In the genomic region with DNA sequence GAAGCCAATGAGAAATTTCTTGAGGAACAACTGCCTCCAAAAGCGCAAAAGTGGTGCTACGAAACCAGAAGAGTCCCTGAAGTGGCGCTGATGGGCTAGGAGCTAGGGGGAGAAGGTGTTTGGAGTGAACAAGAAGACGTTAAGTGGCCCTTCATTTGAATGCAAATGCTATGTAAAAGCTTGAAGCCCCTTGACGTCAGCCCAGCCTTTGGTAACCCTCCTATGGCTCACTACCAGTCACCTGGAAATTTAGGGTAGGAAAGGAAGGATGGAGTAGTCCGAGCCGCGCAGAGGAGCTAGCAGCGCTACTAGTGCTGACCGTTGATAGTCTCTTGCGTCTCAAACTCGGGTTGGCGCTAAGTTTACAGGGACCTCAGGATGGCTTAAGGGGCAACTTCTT, we compare ENCODE assay signal across 11 mouse cellular contexts. TPM values are rescaled to one million over a fixed set of nuclear protein-coding genes. Genes with fewer than 3 reads are reported as not detected.
DNase-seq lines count a peak whose midpoint lies in the region; ATAC-seq lines count a peak whose summit lies in the region.
"Had no signal": no experiment of that assay in that cellular context is flagged by ENCODE, and none has a peak within 500 bp of the region (broad histone marks: within the 10 kb centered on the region; RNA-seq: fewer than 3 reads in every experiment).

A gene (plus strand): TSS at position 253 of the 400 bp plus-strand sequence.

- intact Hi-C loops in heart, postnatal 36 days (cut with DNase I): no loop called here

- 0 out of 2 replicates have a peak within 1 kb of the TSS, but pooled peaks have one; percentile 10 for H3K4me3 ChIP-seq in heart, embryonic 16.5 days (ENCODE audit: low read length)
- 0 out of 2 replicates have a peak within 1 kb of the TSS, but pooled peaks have one; percentile 16 for H3K4me3 ChIP-seq in hindbrain, embryonic 11.5 days (ENCODE audit: low read depth, low read length)
- peak within 1 kb of the TSS; percentile 11; the same call in 1 of the 2 replicates for H3K4me3 ChIP-seq in midbrain, embryonic 13.5 days (replicated peaks)

- no peak for DNase-seq in heart, postnatal 36 days
- DNase-seq in ZHBTc4 (ENCODE audit: low read depth, low spot score): peak; percentile 55
- peak; percentile 5 for DNase-seq in hindbrain, embryonic 11.5 days (ENCODE audit: low spot score)
- DNase-seq in B cell, adult 2 months: no peak
- DNase-seq in thymus, postnatal 14 days: no peak
- DNase-seq in urinary bladder, postnatal 10 days (ENCODE audit: low spot score): no peak
- DNase-seq: gastrocnemius, postnatal 36 days had no signal

- no peak within 1 kb of the TSS for H3K27ac ChIP-seq in heart, embryonic 16.5 days (ENCODE audit: low read length)
- no peak within 1 kb of the TSS for H3K27ac ChIP-seq in hindbrain, embryonic 11.5 days (ENCODE audit: low read depth, low read length)
- H3K27ac ChIP-seq in midbrain, embryonic 13.5 days: no peak within 1 kb of the TSS

- no peak for ATAC-seq in heart, embryonic 16.5 days (replicated peaks; ENCODE audit: extremely low read depth, insufficient read depth, low FRiP score)
- ATAC-seq in hindbrain, embryonic 11.5 days (ENCODE audit: low FRiP score): no peak
- no peak for ATAC-seq in midbrain, embryonic 13.5 days

- no peaks in the 10 kb centered on the region for H3K4me1 ChIP-seq in heart, embryonic 16.5 days (ENCODE audit: control insufficient read depth, insufficient read depth, low read length)
- H3K4me1 ChIP-seq in hindbrain, embryonic 11.5 days (replicated peaks; ENCODE audit: control insufficient read depth, insufficient read depth, low read length): no peaks in the 10 kb centered on the region
- H3K4me1 ChIP-seq in midbrain, embryonic 13.5 days (replicated peaks): no peaks in the 10 kb centered on the region

- H3K27me3 ChIP-seq in heart, embryonic 16.5 days (ENCODE audit: control insufficient read depth, insufficient read depth, low read length): peaks cover 65% of the 10 kb centered on the region
- H3K27me3 ChIP-seq in hindbrain, embryonic 11.5 days (ENCODE audit: control insufficient read depth, insufficient read depth, low read length): peaks cover 60% of the 10 kb centered on the region
- H3K27me3 ChIP-seq in midbrain, embryonic 13.5 days: peaks cover 86% of the 10 kb centered on the region

- WGBS in heart, embryonic 16.5 days: 16% methylated on average over 13 of the region's 13 CpGs
- WGBS in hindbrain, embryonic 11.5 days: 15% methylated on average over 13 of the region's 13 CpGs
- 25% methylated on average over 13 of the region's 13 CpGs for WGBS in midbrain, embryonic 13.5 days

- H3K36me3 ChIP-seq in heart, embryonic 16.5 days (ENCODE audit: control insufficient read depth, insufficient read depth): no peaks in the 10 kb centered on the region
- H3K36me3 ChIP-seq in hindbrain, embryonic 11.5 days (ENCODE audit: control insufficient read depth, insufficient read depth, low read length): no peaks in the 10 kb centered on the region
- no peaks in the 10 kb centered on the region for H3K36me3 ChIP-seq in midbrain, embryonic 13.5 days

- H3K9me3 ChIP-seq in heart, embryonic 16.5 days (replicated peaks; ENCODE audit: control insufficient read depth, low read length): no peaks in the 10 kb centered on the region
- no peaks in the 10 kb centered on the region for H3K9me3 ChIP-seq in hindbrain, embryonic 11.5 days (ENCODE audit: control insufficient read depth, low read length)
- H3K9me3 ChIP-seq in midbrain, embryonic 13.5 days: no peaks in the 10 kb centered on the region

- peak within 1 kb of the TSS; percentile 37; the same call in 1 of the 2 replicates for H3K4me2 ChIP-seq in heart, embryonic 16.5 days (ENCODE audit: low read depth, low read length)
- H3K4me2 ChIP-seq in hindbrain, embryonic 11.5 days (replicated peaks; ENCODE audit: low read depth, low read length): no peak within 1 kb of the TSS
- peak within 1 kb of the TSS; percentile 43 for H3K4me2 ChIP-seq in midbrain, embryonic 13.5 days (replicated peaks)

- H3K9ac ChIP-seq in heart, embryonic 16.5 days (ENCODE audit: low read length): no peak within 1 kb of the TSS
- no peak within 1 kb of the TSS for H3K9ac ChIP-seq in hindbrain, embryonic 11.5 days (ENCODE audit: low read depth, low read length)
- no peak within 1 kb of the TSS for H3K9ac ChIP-seq in midbrain, embryonic 13.5 days (replicated peaks)

RNA-seq across cellular contexts. Expression of the gene that starts here (rescaled TPM):
- polyA plus RNA-seq in heart, embryonic 16.5 days (2015; fragmentation: Nextera tagmentation; extraction: Ambion mirVana): not detected in 2 replicates
- total RNA-seq in heart, postnatal 36 days (2021): not detected
- not detected in 2 replicates for polyA plus RNA-seq in hindbrain, embryonic 11.5 days (2014; fragmentation: Nextera tagmentation; extraction: Ambion mirVana)
- polyA plus RNA-seq in midbrain, embryonic 13.5 days (2015; fragmentation: Nextera tagmentation; extraction: Ambion mirVana): not detected in 2 replicates
- total RNA-seq: adrenal gland, postnatal 4 days; gastrocnemius, postnatal 36 days; megakaryocyte, adult 5-6 weeks had no signal

Comparison
In these comparisons a context has a peak if more than half of its experiments do, and no peak if none do; other contexts are left out.
1. Peak in DNase-seq and H3K4me3 ChIP-seq in hindbrain, embryonic 11.5 days; RNA of the gene not detected or under 1 TPM.